Mouse (Mus musculus) lung, postnatal 0 days (tissue): ENCODE measurements around the gene Pabpc1l. TPM values are rescaled to one million over a fixed set of nuclear protein-coding genes. Genes with fewer than 3 reads are reported as not detected.

Experiments used
- ATAC-seq: fragments of 200-750 bp; cut with Nextera tagmentation; 2 replicates; pipeline ENCODE4 v1.8.0; 2017; ENCODE audit warnings: moderate library complexity
- DNase-seq: peaks from one replicate; pipeline ENCODE4 v3.0.0-alpha.2; 2016; ENCODE audit warnings: low spot score
- H3K27ac ChIP-seq: fragments of 300-500 bp; sonication (generic); 2 replicates; pipeline ENCODE4 v1.5.1; 2014; ENCODE audit warnings: antibody characterized with exemption, mild to moderate bottlenecking, low read length, mixed read lengths
- H3K27me3 ChIP-seq: fragments of 300-500 bp; sonication (generic); replicated peaks from 2 replicates; pipeline ENCODE4 v1.6.1; 2014; ENCODE audit warnings: low read length, mixed read lengths; ENCODE audit not compliant: insufficient read depth
- H3K36me3 ChIP-seq: fragments of 300-500 bp; sonication (generic); 2 replicates; pipeline ENCODE4 v1.6.1; 2014; ENCODE audit warnings: low read length, mixed read lengths; ENCODE audit not compliant: insufficient read depth
- H3K4me1 ChIP-seq: fragments of 300-500 bp; sonication (generic); 2 replicates; pipeline ENCODE4 v1.6.1; 2014; ENCODE audit warnings: antibody characterized with exemption, low read depth, low read length, mixed read lengths; ENCODE audit not compliant: insufficient read depth
- H3K4me2 ChIP-seq: fragments of 300-500 bp; sonication (generic); replicated peaks from 2 replicates; pipeline ENCODE4 v1.6.1; 2014; ENCODE audit warnings: low read depth, mild to moderate bottlenecking, low read length, moderate library complexity, mixed read lengths
- H3K4me3 ChIP-seq: fragments of 300-500 bp; sonication (generic); 2 replicates; pipeline ENCODE4 v1.5.1; 2014; ENCODE audit warnings: low read depth, low read length
- H3K9ac ChIP-seq: fragments of 300-500 bp; sonication (generic); replicated peaks from 2 replicates; pipeline ENCODE4 v1.6.1; 2014; ENCODE audit warnings: low read depth, mild to moderate bottlenecking
- H3K9me3 ChIP-seq: fragments of 300-500 bp; sonication (generic); 2 replicates; pipeline ENCODE4 v1.6.1; 2016; ENCODE audit warnings: low read length, mixed read lengths
- CTCF ChIP-seq: IDR thresholded peaks from 2 replicates; pipeline ENCODE4 v1.5.1; 2016; ENCODE audit warnings: antibody characterized with exemption, mild to moderate bottlenecking
- EP300 ChIP-seq: IDR thresholded peaks from 2 replicates; pipeline ENCODE4 v1.6.1; 2016; ENCODE audit warnings: antibody characterized with exemption, mild to moderate bottlenecking, control low read depth
- WGBS: fragments of 180-500 bp; shearing (Covaris S2); extraction: QIAGEN DNeasy Blood & Tissue Kit; methylation state at CpG from one replicate; pipeline ENCODE4 v1.1.7; 2014; 5-methylcytosine and 5-hydroxymethylcytosine counted together
- polyA plus RNA-seq: library from polyadenylated mRNA; unstranded; fragments of >200 nt; fragmentation: Nextera tagmentation; extraction: Ambion mirVana; gene quantifications from 2 replicates; pipeline ENCODE4 v1.2.1, GENCODE M21; 2015

Gene Pabpc1l
- polyA plus RNA-seq, 1 experiment from 2014 or later, result 0.60 TPM

DNA sequence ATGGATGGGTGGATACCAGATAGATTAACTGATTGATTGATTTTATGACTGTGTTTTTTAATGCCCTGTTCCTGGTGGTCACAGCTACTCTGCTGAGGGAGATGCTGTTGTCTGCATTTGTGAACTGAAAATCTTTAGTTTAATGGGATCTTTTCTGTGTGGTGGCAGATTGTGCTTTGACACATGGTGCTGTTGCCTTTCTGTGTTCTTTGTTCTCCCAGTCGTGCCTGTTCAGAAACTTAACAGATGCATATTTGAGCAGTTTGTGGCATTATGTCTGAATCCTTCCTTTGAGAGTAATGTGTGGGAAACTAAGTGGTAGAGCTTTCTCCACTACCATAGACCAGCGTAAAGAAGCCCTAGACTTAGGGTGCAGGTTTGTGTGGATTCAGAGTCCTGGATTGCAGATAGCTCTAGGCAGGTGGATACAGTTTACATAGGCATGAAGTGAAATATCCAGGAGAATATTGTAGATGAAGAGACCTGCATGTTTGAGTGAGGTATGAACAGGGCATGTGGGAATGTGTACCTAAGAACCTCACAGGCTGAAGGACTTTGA lies 17.2 kb upstream of the Pabpc1l start:
- 73% methylated on average over 2 of the region's 2 CpGs for WGBS

DNA sequence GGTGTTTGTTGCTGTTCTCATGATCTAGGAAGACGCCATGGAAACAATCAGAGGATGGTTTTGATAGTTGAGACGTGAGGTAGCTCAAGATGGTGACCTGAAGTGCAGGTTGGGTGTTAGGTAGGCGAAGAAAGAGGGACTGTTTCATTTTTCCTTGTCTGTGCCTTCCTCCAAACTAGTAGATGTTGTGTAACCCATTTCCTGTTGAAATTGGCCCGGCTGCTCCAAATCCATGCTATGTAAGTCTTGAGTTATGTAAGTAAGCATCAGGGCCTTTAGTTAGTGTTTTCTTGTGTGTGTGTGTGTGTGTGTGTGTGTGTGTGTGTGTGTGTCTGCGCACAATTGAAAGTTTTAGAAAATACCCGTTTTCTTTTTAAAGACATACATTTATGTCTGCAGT lies 16.0 kb upstream of the Pabpc1l start:
- WGBS, result 50% methylated on average over 6 of the region's 6 CpGs
- no peak overlapping the region; the same call in 1 of the 2 replicates for H3K4me2 ChIP-seq
- peaks cover 11% of the 10 kb centered on the region; the same call in 1 of the 2 replicates for H3K36me3 ChIP-seq
- no peaks in the 10 kb centered on the region for H3K27me3 ChIP-seq
- H3K9ac ChIP-seq, result no peak overlapping the region
- no peaks in the 10 kb centered on the region for H3K9me3 ChIP-seq
- TF ChIP-seq EP300, result no peak
- no peak for TF ChIP-seq CTCF
- no peak overlapping the region for H3K4me3 ChIP-seq
- H3K27ac ChIP-seq, result peak overlapping the region; percentile 65
- DNase-seq, result peak; percentile 85
- ATAC-seq, result peak; percentile 69
- H3K4me1 ChIP-seq, result peaks cover 15% of the 10 kb centered on the region; the same call in 1 of the 2 replicates

More for the DNA sequence above, 17.2 kb upstream of the Pabpc1l start:
- no peak overlapping the region for H3K4me2 ChIP-seq
- ATAC-seq (no peak), DNase-seq (no peak)
- TF ChIP-seq CTCF (no peak), EP300 (no peak)
- peaks cover 17% of the 10 kb centered on the region; the same call in 1 of the 2 replicates for H3K4me1 ChIP-seq
- peak overlapping the region; percentile 65; the same call in 1 of the 2 replicates for H3K27ac ChIP-seq
- H3K9ac ChIP-seq, result no peak overlapping the region
- no peaks in the 10 kb centered on the region for H3K27me3 ChIP-seq
- no peak overlapping the region for H3K4me3 ChIP-seq
- peaks cover 9% of the 10 kb centered on the region; the same call in 1 of the 2 replicates for H3K36me3 ChIP-seq
- H3K9me3 ChIP-seq, result no peaks in the 10 kb centered on the region

GRCm38 (mm10) chr2:164010496-164010895 lies 14.8 kb upstream of the Pabpc1l start:
- no peak for ATAC-seq

GRCm38 (mm10) chr2:164010944-164011343 lies 14.3 kb upstream of the Pabpc1l start:
- TF ChIP-seq CTCF (no peak), EP300 (no peak)
- no peak overlapping the region for H3K27ac ChIP-seq
- H3K4me2 ChIP-seq, result no peak overlapping the region
- 71% methylated on average over 3 of the region's 3 CpGs for WGBS
- no peaks in the 10 kb centered on the region for H3K9me3 ChIP-seq
- ATAC-seq (no peak), DNase-seq (peak; percentile 29)
- H3K36me3 ChIP-seq, result peaks cover 24% of the 10 kb centered on the region
- no peak overlapping the region for H3K4me3 ChIP-seq
- no peak overlapping the region for H3K9ac ChIP-seq
- no peaks in the 10 kb centered on the region for H3K27me3 ChIP-seq
- H3K4me1 ChIP-seq, result peaks cover 9% of the 10 kb centered on the region; the same call in 1 of the 2 replicates

More at GRCm38 (mm10) chr2:164010496-164010895, 14.8 kb upstream of the Pabpc1l start:
- no peak overlapping the region for H3K4me3 ChIP-seq
- peaks cover 20% of the 10 kb centered on the region; the same call in 1 of the 2 replicates for H3K36me3 ChIP-seq
- H3K9ac ChIP-seq, result no peak overlapping the region
- 69% methylated on average over 5 of the region's 5 CpGs for WGBS
- H3K4me2 ChIP-seq, result no peak overlapping the region
- H3K4me1 ChIP-seq, result peaks cover 9% of the 10 kb centered on the region; the same call in 1 of the 2 replicates
- H3K27ac ChIP-seq, result no peak overlapping the region
- H3K27me3 ChIP-seq, result no peaks in the 10 kb centered on the region
- DNase-seq, result no peak
- no peaks in the 10 kb centered on the region for H3K9me3 ChIP-seq
- TF ChIP-seq EP300 (no peak), CTCF (no peak)

GRCm38 (mm10) chr2:164015304-164015703 lies 9.9 kb upstream of the Pabpc1l start:
- H3K27ac ChIP-seq, result no peak overlapping the region
- H3K4me3 ChIP-seq, result no peak overlapping the region
- no peak overlapping the region for H3K4me2 ChIP-seq
- peaks cover 47% of the 10 kb centered on the region for H3K36me3 ChIP-seq
- no peaks in the 10 kb centered on the region for H3K4me1 ChIP-seq
- ATAC-seq (no peak), DNase-seq (no peak)
- TF ChIP-seq EP300, result no peak
- no peak for TF ChIP-seq CTCF
- H3K9me3 ChIP-seq, result no peaks in the 10 kb centered on the region
- H3K27me3 ChIP-seq, result no peaks in the 10 kb centered on the region
- 91% methylated on average over 16 of the region's 16 CpGs for WGBS
- no peak overlapping the region for H3K9ac ChIP-seq

GRCm38 (mm10) chr2:164018910-164019309 lies 6.3 kb upstream of the Pabpc1l start:
- ATAC-seq, result no peak
- TF ChIP-seq EP300 (no peak), CTCF (peak; percentile 47)
- H3K4me2 ChIP-seq, result no peak overlapping the region
- no peak for DNase-seq
- no peak overlapping the region for H3K27ac ChIP-seq
- no peak overlapping the region for H3K9ac ChIP-seq
- H3K27me3 ChIP-seq, result no peaks in the 10 kb centered on the region
- WGBS, result 92% methylated on average over 3 of the region's 3 CpGs
- no peaks in the 10 kb centered on the region for H3K9me3 ChIP-seq
- no peaks in the 10 kb centered on the region for H3K4me1 ChIP-seq
- H3K4me3 ChIP-seq, result no peak overlapping the region
- peaks cover 36% of the 10 kb centered on the region for H3K36me3 ChIP-seq
